Mouse (Mus musculus): ENCODE results near the gene Mpv17l. TPM values are rescaled to one million over a fixed set of nuclear protein-coding genes. Genes with fewer than 3 reads are reported as not detected.
A peak's percentile ranks its signal among the peaks of the same experiment; 100 is the strongest.
"Not testable (repeated sequence)": the region's sequence is repeated elsewhere in the genome, so short reads cannot be mapped to it uniquely, and the experiment has no call there.

Gene Mpv17l
- 10 to 100 TPM; 62.7 to 69.9 TPM for total RNA-seq (2021)
- long read RNA-seq, experiment 1, transcript Mpv17l-201 (4 exons, 3,087 nt): major isoform, 36 of 58 reads
- long read RNA-seq, experiment 1, partial matches to known transcripts: 0 of 58 reads
- long read RNA-seq, experiment 1, other reads (novel, unspliced or antisense): 11 of 58 reads
- long read RNA-seq, experiment 2, transcript Mpv17l-203 (4 exons, 3,089 nt): minor isoform, 5 of 38 reads
- long read RNA-seq, experiment 2, transcript Mpv17l-201 (4 exons, 3,087 nt): major isoform, 16 of 38 reads
- long read RNA-seq, experiment 2, partial matches to known transcripts: 0 of 38 reads
- long read RNA-seq, experiment 2, other reads (novel, unspliced or antisense): 11 of 38 reads

DNA sequence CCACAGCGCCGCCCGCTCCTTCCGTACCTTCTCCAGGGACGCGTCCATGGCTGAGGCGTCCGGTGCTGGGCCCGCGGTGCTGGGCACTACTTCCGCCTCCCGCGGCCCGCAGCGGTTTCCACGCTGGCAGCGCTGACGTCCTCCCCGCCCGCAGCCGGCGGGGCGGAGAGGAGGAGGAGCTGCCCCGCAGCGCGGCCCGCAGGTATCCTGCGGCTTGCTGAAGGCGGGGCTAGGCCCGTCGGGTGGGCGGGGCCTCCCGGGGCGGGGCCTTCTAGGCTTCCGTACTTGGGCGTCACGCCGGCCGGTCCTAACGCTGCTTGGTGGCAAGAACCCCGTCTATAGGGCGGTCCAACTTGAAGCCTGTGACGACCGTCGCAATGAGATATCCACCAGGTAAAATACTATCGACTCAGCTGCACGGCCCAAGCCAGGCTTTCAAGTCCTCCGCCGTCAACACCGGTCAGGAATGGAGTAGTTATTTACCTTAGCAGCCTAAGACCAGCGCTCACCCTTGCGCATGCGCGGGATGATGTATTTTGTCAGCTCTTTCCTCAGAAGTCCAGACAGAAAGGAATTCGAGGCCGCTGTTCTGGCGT, at the start of gene Mpv17l, which contains the start of gene Pdxdc1:
Gene Mpv17l (plus strand): TSS at position 274 of the 596 bp plus-strand sequence.
Gene Pdxdc1 (minus strand): TSS at position 244 of the 596 bp plus-strand sequence.
- intact Hi-C loops (cut with DNase I): loop anchor here (1.0 to 2.0 kb wide), 3 partner anchors 37 to 256 kb away; partner anchors contain the start of genes 2900011O08Rik and Ifitm7
- peak; percentile 97 to 99 for DNase-seq (ENCODE audit: extremely low spot score in 1 of 2, low spot score in 2 of 2)

GRCm38 (mm10) chr16:13853886-13854285, 49.1 kb upstream of the Mpv17l start:
- DNase-seq (ENCODE audit: extremely low spot score in 1 of 2, low spot score in 2 of 2): no peak
- intact Hi-C loops (cut with DNase I): no loop called here
- no peak overlapping the region for H3K4me3 ChIP-seq
- no peak for TF ChIP-seq CTCF (IDR thresholded peaks at IDR 0.05)
- no peak overlapping the region for H3K27ac ChIP-seq

More for the DNA sequence above, at the start of gene Mpv17l, which contains the start of gene Pdxdc1:
- Histone ChIP-seq H3K27ac (peak within 1 kb of the TSS; percentile 89), H3K4me3 (peak within 1 kb of the TSS; percentile 76)
- no peak for TF ChIP-seq CTCF (IDR thresholded peaks at IDR 0.05)

DNA sequence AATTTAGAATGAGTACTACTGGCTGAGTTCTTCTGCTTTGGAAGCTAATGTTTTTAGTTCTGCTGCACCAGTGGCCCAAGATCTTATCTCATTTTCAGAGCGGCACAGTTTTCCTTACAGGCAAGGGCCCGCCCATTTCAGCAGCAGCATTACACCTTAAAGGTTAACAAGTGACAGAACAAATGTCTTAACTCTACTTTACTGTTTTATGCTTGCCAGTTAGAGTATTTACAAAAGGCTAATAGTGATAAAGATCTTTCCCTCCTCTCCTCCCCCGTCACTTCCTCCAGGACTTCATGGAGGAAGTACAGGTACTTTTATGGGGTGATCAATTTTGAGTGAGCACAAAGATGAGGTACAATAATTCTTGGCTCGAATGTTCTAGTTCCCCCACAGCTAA, 36.9 kb upstream of the Mpv17l start:
- Histone ChIP-seq H3K27ac (0 out of 2 replicates have a peak overlapping the region, but pooled peaks have one; percentile 28), H3K4me3 (no peak overlapping the region)
- TF ChIP-seq CTCF (IDR thresholded peaks at IDR 0.05): no peak
- no peak for DNase-seq (ENCODE audit: extremely low spot score in 1 of 2, low spot score in 2 of 2)
- intact Hi-C loops (cut with DNase I): no loop called here

DNA sequence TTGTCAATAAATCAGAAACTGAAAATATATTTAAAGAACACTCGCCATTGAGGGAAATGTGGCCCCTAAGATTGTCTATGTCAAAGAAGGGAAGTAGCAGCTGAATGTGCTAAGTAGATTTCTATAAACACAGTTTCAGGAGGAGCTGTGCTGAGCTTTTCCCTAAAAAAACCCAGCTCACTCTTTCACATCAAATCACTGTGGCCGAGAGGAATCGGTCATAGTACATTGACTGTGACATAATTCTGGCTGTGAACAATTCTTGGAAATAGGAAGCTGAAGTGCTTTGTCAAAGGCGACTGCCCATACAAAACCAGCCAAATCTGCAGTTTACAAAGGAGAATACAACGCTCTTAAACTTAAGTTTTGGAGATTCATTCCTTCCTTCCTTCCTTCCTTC, 36.3 kb upstream of the Mpv17l start:
- TF ChIP-seq CTCF (IDR thresholded peaks at IDR 0.05): no peak
- H3K4me3 ChIP-seq: no peak overlapping the region
- DNase-seq (ENCODE audit: extremely low spot score in 1 of 2, low spot score in 2 of 2): no peak
- H3K27ac ChIP-seq: 0 out of 2 replicates have a peak overlapping the region, but pooled peaks have one; percentile 28
- intact Hi-C loops (cut with DNase I): no loop called here

- H3K4me3 ChIP-seq; intact Hi-C loops (cut with DNase I): not testable (repeated sequence)
- H3K27ac ChIP-seq: peak overlapping the region; percentile 74
- peak; percentile 14 to 29 for DNase-seq (ENCODE audit: extremely low spot score in 1 of 2, low spot score in 2 of 2)
These were observed 35.6 kb upstream of the Mpv17l start for GRCm38 (mm10) chr16:13867406-13867805.

DNA sequence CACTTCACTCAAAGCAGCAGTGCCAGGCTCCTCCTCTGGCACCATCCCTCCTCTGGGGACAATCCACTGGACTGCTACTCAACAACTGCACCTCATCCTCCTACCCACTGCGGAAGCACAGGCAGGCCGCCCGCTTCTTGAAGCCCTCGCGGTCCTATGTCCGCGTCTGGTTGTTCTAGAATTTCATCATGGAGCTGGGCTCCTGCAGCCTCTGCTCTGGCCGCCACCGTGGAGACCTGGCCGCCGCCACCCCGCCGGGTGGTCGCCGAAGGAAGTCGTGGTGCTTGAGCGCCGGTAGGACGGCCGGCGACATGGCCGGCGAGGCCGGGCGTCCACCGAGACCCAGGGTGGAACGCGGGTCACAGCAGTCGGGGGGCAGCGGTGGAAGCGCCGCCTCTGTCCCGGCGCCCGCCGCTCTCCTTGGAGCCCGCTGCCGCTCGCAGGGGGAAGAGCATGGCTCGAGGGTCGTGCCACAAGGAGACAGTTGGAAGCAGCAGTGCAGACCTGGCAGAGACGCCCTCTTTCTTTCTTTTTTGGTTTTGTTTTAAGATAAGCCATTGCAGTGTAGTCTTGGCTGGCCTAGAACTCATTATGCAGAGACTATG, 34.9 kb upstream of the Mpv17l start:
- DNase-seq (ENCODE audit: extremely low spot score in 1 of 2, low spot score in 2 of 2): no peak
- intact Hi-C loops (cut with DNase I): no loop called here
- Histone ChIP-seq H3K4me3 (peak overlapping the region; percentile 33), H3K27ac (peak overlapping the region; percentile 74)
- TF ChIP-seq CTCF (IDR thresholded peaks at IDR 0.05): no peak

DNA sequence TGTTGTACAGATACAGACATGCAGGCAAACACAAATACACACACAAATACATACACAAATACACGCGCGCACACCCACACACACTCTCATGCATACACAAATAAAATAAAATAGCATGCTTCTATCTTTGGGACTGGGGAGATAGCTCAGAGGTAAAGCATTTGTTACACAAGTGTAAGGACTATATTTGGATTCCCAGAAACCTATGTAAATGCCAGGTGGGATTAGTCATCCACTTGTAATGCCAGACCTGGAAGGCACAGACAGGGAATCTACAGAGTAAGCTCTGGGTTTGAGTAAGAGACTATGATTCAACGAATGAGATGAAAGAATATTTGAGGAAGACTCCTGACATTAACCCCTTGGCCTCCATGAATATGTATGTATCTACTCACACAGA, 27.5 kb upstream of the Mpv17l start:
- intact Hi-C loops (cut with DNase I): no loop called here
- no peak for TF ChIP-seq CTCF (IDR thresholded peaks at IDR 0.05)
- Histone ChIP-seq H3K27ac (peak overlapping the region; percentile 34; the same call in 1 of the 2 replicates), H3K4me3 (no peak overlapping the region)
- DNase-seq (ENCODE audit: extremely low spot score in 1 of 2, low spot score in 2 of 2): no peak

DNA sequence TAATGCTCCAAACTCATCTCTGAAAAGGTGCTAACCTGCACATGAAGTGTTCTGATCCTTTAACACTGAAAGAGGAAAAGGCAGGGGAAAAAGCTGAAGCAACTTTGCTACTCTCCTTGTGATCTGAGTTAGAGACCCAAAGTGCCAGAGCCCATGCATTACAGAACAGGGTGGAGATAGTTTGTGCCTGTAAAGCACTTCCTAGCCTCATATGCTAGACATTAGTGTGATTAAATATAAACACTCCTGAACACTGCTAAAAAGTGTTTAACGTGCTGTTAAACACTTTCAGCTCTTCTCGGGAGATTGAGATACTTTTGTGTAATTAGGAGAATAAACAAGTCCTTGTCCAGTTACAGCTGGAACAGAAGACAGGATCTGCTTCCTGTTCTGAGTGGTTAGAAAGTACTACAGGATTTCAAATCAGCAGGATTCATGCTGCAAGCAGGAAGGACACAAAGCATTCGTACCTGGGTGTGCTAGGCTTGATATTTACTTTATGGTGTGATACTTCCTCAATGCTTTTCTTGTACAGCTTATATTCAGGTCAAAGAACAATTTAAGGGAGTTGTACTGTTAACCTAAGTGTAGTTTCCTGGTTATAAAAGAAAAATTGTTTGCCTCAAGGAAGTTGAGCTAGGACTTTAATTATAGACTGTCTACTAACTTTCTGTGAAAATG, 19.7 kb upstream of the Mpv17l start:
- H3K4me3 ChIP-seq: no peak overlapping the region

DNA sequence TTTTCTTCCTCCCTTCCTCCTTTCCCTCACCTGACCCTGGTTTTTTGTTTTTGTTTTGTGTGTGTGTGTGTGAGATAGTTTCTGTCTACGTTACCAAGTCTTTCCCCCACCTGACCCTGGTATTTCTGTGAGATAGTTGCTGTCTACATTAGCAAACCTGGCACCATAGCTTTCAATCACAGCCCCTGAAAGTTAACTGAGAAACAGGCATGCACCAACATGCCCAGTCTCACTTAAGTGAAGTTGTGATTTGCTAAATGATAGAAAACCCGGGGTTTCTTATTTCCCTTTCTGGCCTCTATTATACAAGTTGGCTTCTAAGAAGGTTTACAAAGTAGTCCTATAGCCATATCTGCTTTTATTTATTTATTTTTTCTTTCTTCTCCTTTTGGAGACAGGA, 12.5 kb upstream of the Mpv17l start:
- intact Hi-C loops (cut with DNase I): no loop called here
- Histone ChIP-seq H3K27ac (no peak overlapping the region), H3K4me3 (no peak overlapping the region)
- DNase-seq (ENCODE audit: extremely low spot score in 1 of 2, low spot score in 2 of 2): no peak
- no peak for TF ChIP-seq CTCF (IDR thresholded peaks at IDR 0.05)

More for the DNA sequence above, 19.7 kb upstream of the Mpv17l start:
- no peak for TF ChIP-seq CTCF (IDR thresholded peaks at IDR 0.05)
- intact Hi-C loops (cut with DNase I): no loop called here
- no peak for DNase-seq (ENCODE audit: extremely low spot score in 1 of 2, low spot score in 2 of 2)
- no peak overlapping the region; the same call in 1 of the 2 replicates for H3K27ac ChIP-seq

DNA sequence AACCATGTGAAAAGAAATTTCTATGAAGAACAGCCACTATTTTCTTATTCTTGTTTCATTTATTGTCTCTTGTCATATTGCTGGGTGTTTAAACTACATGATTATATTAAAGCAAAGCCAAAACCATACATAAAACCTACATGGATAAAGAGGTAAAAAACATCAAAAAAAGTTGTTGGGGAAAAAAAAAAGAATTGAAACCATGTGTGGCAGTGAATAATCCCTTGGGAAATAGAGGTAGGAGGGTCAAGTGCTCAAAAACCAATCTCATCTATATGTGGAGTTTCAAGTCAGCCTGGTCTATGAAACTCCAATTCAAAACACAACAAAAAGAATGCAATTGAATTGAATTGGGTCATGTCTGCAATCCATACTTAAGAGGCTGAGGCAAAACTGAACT, 10.1 kb upstream of the Mpv17l start:
- no peak for DNase-seq (ENCODE audit: extremely low spot score in 1 of 2, low spot score in 2 of 2)
- Histone ChIP-seq H3K27ac (no peak overlapping the region), H3K4me3 (no peak overlapping the region)
- intact Hi-C loops (cut with DNase I): no loop called here
- TF ChIP-seq CTCF (IDR thresholded peaks at IDR 0.05): no peak

DNA sequence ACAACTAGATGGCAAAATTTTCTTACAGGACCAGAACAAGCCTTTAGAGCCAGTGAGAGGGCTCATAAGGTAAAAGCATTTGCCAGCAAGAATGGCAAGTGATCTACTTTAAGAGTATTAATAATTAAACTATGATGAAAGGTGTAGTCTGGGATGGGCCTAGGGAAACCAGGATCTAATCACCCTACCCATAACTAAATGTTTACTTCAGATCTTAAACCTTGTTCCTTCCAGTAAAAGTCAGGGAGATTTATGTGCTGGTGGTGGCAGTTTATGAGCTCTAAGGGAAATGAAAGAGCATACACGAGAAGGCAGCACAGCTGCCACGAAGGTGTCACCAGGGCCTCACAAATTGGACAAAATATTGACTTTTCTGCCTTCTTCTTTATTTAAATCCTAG, 8.9 kb upstream of the Mpv17l start:
- intact Hi-C loops (cut with DNase I): no loop called here
- H3K27ac ChIP-seq: no peak overlapping the region
- no peak for TF ChIP-seq CTCF (IDR thresholded peaks at IDR 0.05)
- no peak overlapping the region for H3K4me3 ChIP-seq
- DNase-seq (ENCODE audit: extremely low spot score in 1 of 2, low spot score in 2 of 2): no peak

All from left cerebral cortex, adult 2 months (tissue).